Mouse (Mus musculus) spleen, adult 2 months (tissue): Measurements from ENCODE around the gene Calcoco2. TPM values are rescaled to one million over a fixed set of nuclear protein-coding genes. Genes with fewer than 3 reads are reported as not detected.
"Not testable (repeated sequence)": the region's sequence is repeated elsewhere in the genome, so short reads cannot be mapped to it uniquely, and the experiment has no call there.

ENCODE experiments used
- DNase-seq, 2 experiments: peaks; one replicate each; pipeline versions ENCODE4 v3.0.0 to v3.0.0-alpha.2; 2012 to 2021; ENCODE audit warnings: low spot score in 2 of 2, low read depth in 1 of 2
- H3K27ac ChIP-seq: fragments of 200-500 bp; 2 replicates; pipeline ENCODE4 v1.5.1; 2012; ENCODE audit warnings: low read length, inconsistent platforms; ENCODE audit not compliant: insufficient read depth
- H3K27me3 ChIP-seq: fragments of 200-500 bp; 2 replicates; pipeline ENCODE4 v1.6.1; 2012; ENCODE audit warnings: mild to moderate bottlenecking, moderate library complexity, low read length, inconsistent platforms; ENCODE audit not compliant: control insufficient read depth, insufficient read depth
- H3K36me3 ChIP-seq: fragments of 200-500 bp; 2 replicates; pipeline ENCODE4 v1.6.1; 2012; ENCODE audit warnings: mild to moderate bottlenecking, low read length, inconsistent platforms; ENCODE audit not compliant: control insufficient read depth, insufficient read depth
- H3K4me1 ChIP-seq: fragments of 200-500 bp; 2 replicates; pipeline ENCODE4 v1.6.1; 2011; ENCODE audit warnings: inconsistent platforms; ENCODE audit not compliant: control insufficient read depth, insufficient read depth, insufficient read length
- H3K4me3 ChIP-seq: fragments of 200-500 bp; 2 replicates; pipeline ENCODE4 v1.5.1; 2011; ENCODE audit warnings: mild to moderate bottlenecking, inconsistent platforms; ENCODE audit not compliant: insufficient read depth, insufficient read length; ENCODE audit errors: extremely low read depth
- CTCF ChIP-seq: fragments of 200-500 bp; IDR thresholded peaks from 2 replicates; pipeline ENCODE4 v1.5.1; 2011; ENCODE audit warnings: mild to moderate bottlenecking, inconsistent platforms; ENCODE audit not compliant: insufficient read depth, insufficient read length, insufficient replicate concordance; ENCODE audit errors: extremely low read depth
- POLR2A ChIP-seq: fragments of 200-500 bp; IDR thresholded peaks from 2 replicates; pipeline ENCODE4 v1.6.1; 2011; ENCODE audit warnings: low read depth, low read length, inconsistent platforms
- WGBS: fragments of 180-500 bp; shearing (Covaris S2); methylation state at CpG from one replicate; pipeline ENCODE4 v1.1.7; 2018; 5-methylcytosine and 5-hydroxymethylcytosine counted together
- polyA plus RNA-seq: library from polyadenylated mRNA; depleted of rRNA; stranded (reverse); fragments of >200 nt; gene quantifications from 2 replicates; pipeline ENCODE4 v1.2.3, GENCODE M21; 2012

Calcoco2 gene
- polyA plus RNA-seq, 1 experiment = not detected

GRCm38 (mm10) chr11:96130606-96131005 is 18.8 kb upstream of the Calcoco2 start:
- no peak for DNase-seq
- 80% methylated on average over 10 of the region's 10 CpGs for WGBS
- 0 out of 2 replicates have a peak, but pooled peaks cover 4% of the 10 kb centered on the region for H3K27me3 ChIP-seq
- no peak overlapping the region for H3K27ac ChIP-seq
- H3K36me3 ChIP-seq = no peaks in the 10 kb centered on the region
- no peak for TF ChIP-seq CTCF
- TF ChIP-seq POLR2A = no peak
- no peak overlapping the region for H3K4me3 ChIP-seq
- no peaks in the 10 kb centered on the region for H3K4me1 ChIP-seq

- DNase-seq = no peak
- H3K4me1 ChIP-seq = no peaks in the 10 kb centered on the region; the same call in 1 of the 2 replicates
- no peak overlapping the region for H3K4me3 ChIP-seq
- TF ChIP-seq CTCF (no peak), POLR2A (no peak)
- no peak overlapping the region for H3K27ac ChIP-seq
- peaks cover 14% of the 10 kb centered on the region; the same call in 1 of the 2 replicates for H3K27me3 ChIP-seq
- H3K36me3 ChIP-seq = no peaks in the 10 kb centered on the region
- WGBS = 5% methylated on average over 45 of the region's 45 CpGs
Observed at GRCm38 (mm10) chr11:96124052-96124914, 12.5 kb upstream of the Calcoco2 start.

GRCm38 (mm10) chr11:96122806-96123205 is 11.0 kb upstream of the Calcoco2 start:
- not testable (repeated sequence) for DNase-seq, H3K4me1 ChIP-seq, H3K4me3 ChIP-seq, H3K36me3 ChIP-seq, H3K27ac ChIP-seq
- 69% methylated on average over 4 of the region's 4 CpGs for WGBS
- H3K27me3 ChIP-seq = peaks cover 14% of the 10 kb centered on the region; the same call in 1 of the 2 replicates

- Histone ChIP-seq H3K4me1 (no peaks in the 10 kb centered on the region; the same call in 1 of the 2 replicates), H3K4me3 (no peak overlapping the region), H3K27me3 (peaks cover 6% of the 10 kb centered on the region; the same call in 1 of the 2 replicates), H3K27ac (no peak overlapping the region), H3K36me3 (no peaks in the 10 kb centered on the region)
- DNase-seq = no peak
- WGBS = 84% methylated on average over 3 of the region's 3 CpGs
- TF ChIP-seq POLR2A (no peak), CTCF (no peak)
Observed at GRCm38 (mm10) chr11:96119401-96119800, 7.6 kb upstream of the Calcoco2 start.

GRCm38 (mm10) chr11:96116925-96117324 is 5.2 kb upstream of the Calcoco2 start:
- not testable (repeated sequence) for H3K4me1 ChIP-seq, H3K36me3 ChIP-seq, DNase-seq, H3K27ac ChIP-seq, H3K27me3 ChIP-seq, H3K4me3 ChIP-seq
- WGBS = 73% methylated on average over 3 of the region's 3 CpGs

- no peak overlapping the region for H3K27ac ChIP-seq
- no peak for DNase-seq
- H3K27me3 ChIP-seq = peaks cover 2% of the 10 kb centered on the region; the same call in 1 of the 2 replicates
- 84% methylated on average over 3 of the region's 3 CpGs for WGBS
- H3K36me3 ChIP-seq = no peaks in the 10 kb centered on the region
- H3K4me3 ChIP-seq = no peak overlapping the region
- TF ChIP-seq CTCF (no peak), POLR2A (no peak)
- no peaks in the 10 kb centered on the region for H3K4me1 ChIP-seq
Observed at GRCm38 (mm10) chr11:96116116-96116515, 4.4 kb upstream of the Calcoco2 start.

GRCm38 (mm10) chr11:96115416-96115815 is 3.7 kb upstream of the Calcoco2 start:
- Histone ChIP-seq H3K4me1 (no peaks in the 10 kb centered on the region), H3K4me3 (no peak overlapping the region), H3K36me3 (no peaks in the 10 kb centered on the region), H3K27ac (no peak overlapping the region), H3K27me3 (peaks cover under 1% of the 10 kb centered on the region; the same call in 1 of the 2 replicates)
- TF ChIP-seq POLR2A (no peak), CTCF (no peak)
- DNase-seq = no peak
- WGBS = 94% methylated on average over 6 of the region's 6 CpGs
